Mouse (Mus musculus) CH12.LX (cell line): ENCODE data around the gene Gmppa. TPM values are rescaled to one million over a fixed set of nuclear protein-coding genes. Genes with fewer than 3 reads are reported as not detected.

ENCODE experiments used
- DNase-seq: peaks from one replicate; pipeline ENCODE4 v3.0.0-alpha.2; 2013; ENCODE audit errors: extremely low read depth
- H3K27ac ChIP-seq: 2 replicates; pipeline ENCODE4 v1.5.1; 2012; ENCODE audit warnings: low read depth, mild to moderate bottlenecking, control low read depth, moderate library complexity; ENCODE audit not compliant: insufficient read depth
- H3K27me3 ChIP-seq: replicated peaks from 2 replicates; pipeline ENCODE3; 2012; ENCODE audit warnings: inconsistent platforms
- H3K36me3 ChIP-seq, 2 experiments: replicated peaks in 1 of 2; 2 replicates each; pipeline versions ENCODE3 to v1.6.1; 2012; ENCODE audit warnings: inconsistent platforms in 1 of 2, low read length in 1 of 2, mild to moderate bottlenecking in 1 of 2, mixed read lengths in 1 of 2, moderate library complexity in 1 of 2; ENCODE audit not compliant: control insufficient read depth in 1 of 2, insufficient read depth in 1 of 2
- H3K4me1 ChIP-seq, 2 experiments: 2 replicates each; pipeline ENCODE4 v1.6.1; 2012; ENCODE audit warnings: inconsistent platforms in 1 of 2, moderate library complexity in 1 of 2; ENCODE audit not compliant: insufficient read depth in 2 of 2, control insufficient read depth in 1 of 2
- H3K4me2 ChIP-seq: 2 replicates; pipeline ENCODE4 v1.6.1; 2012; ENCODE audit warnings: low read depth, mild to moderate bottlenecking, control low read depth; ENCODE audit not compliant: poor library complexity, insufficient read depth, severe bottlenecking
- H3K4me3 ChIP-seq, 3 experiments: fragments of 150-350 bp in 1 of 3; sonication (generic) in 1 of 3; replicated peaks in 1 of 3; 2 replicates each; pipeline versions ENCODE3 to v1.5.1; 2011 to 2012; ENCODE audit warnings: low read depth in 2 of 3, low read length in 2 of 3, mild to moderate bottlenecking in 2 of 3, moderate library complexity in 2 of 3, control low read depth in 1 of 3, improper control_type of control experiment in 1 of 3, inconsistent platforms in 1 of 3, mixed read lengths in 1 of 3; ENCODE audit not compliant: poor library complexity in 1 of 3
- H3K79me2 ChIP-seq: replicated peaks from 2 replicates; pipeline ENCODE4 v1.6.1; 2012; ENCODE audit warnings: mild to moderate bottlenecking, moderate library complexity; ENCODE audit not compliant: control insufficient read depth, poor library complexity, insufficient read depth, severe bottlenecking; ENCODE audit errors: extremely low read depth
- H3K9ac ChIP-seq: 2 replicates; pipeline ENCODE4 v1.6.1; 2012; ENCODE audit warnings: low read depth, mild to moderate bottlenecking, control low read depth, moderate library complexity; ENCODE audit not compliant: insufficient read depth
- H3K9me3 ChIP-seq: replicated peaks from 2 replicates; pipeline ENCODE3; 2012; ENCODE audit warnings: low read length, inconsistent platforms, mixed read lengths
- CHD1 ChIP-seq: IDR thresholded peaks from 2 replicates; pipeline ENCODE4 v1.6.1; 2012; ENCODE audit warnings: low read depth, low read length, improper control_type of control experiment, inconsistent platforms
- CTCF ChIP-seq, 2 experiments: IDR thresholded peaks in 1 of 2; conservative IDR thresholded peaks in 1 of 2; 2 replicates each; pipeline ENCODE4 v1.5.1; 2011 to 2012; ENCODE audit warnings: low read depth in 2 of 2, low read length in 2 of 2, improper control_type of control experiment in 1 of 2, inconsistent platforms in 1 of 2, mild to moderate bottlenecking in 1 of 2, moderate library complexity in 1 of 2
- E2F4 ChIP-seq: IDR thresholded peaks from 2 replicates; pipeline ENCODE4 v1.6.1; 2011; ENCODE audit warnings: low read depth, low read length, improper control_type of control experiment; ENCODE audit not compliant: insufficient replicate concordance
- ELF1 ChIP-seq: IDR thresholded peaks from 2 replicates; pipeline ENCODE4 v1.6.1; 2014; ENCODE audit warnings: low read depth, mild to moderate bottlenecking, inconsistent platforms, low read length, improper control_type of control experiment
- ETS1 ChIP-seq: conservative IDR thresholded peaks from 2 replicates; pipeline ENCODE4 v1.6.1; 2012; ENCODE audit warnings: low read depth, mild to moderate bottlenecking, inconsistent platforms, low read length, improper control_type of control experiment, moderate library complexity
- GABPA ChIP-seq: IDR thresholded peaks from 2 replicates; pipeline ENCODE4 v1.6.1; 2012; ENCODE audit warnings: low read depth, low read length, improper control_type of control experiment, inconsistent platforms; ENCODE audit not compliant: insufficient replicate concordance
- HCFC1 ChIP-seq: IDR thresholded peaks from 2 replicates; pipeline ENCODE4 v1.6.1; 2012; ENCODE audit warnings: low read depth, mild to moderate bottlenecking, inconsistent platforms, low read length, improper control_type of control experiment
- JUN ChIP-seq: IDR thresholded peaks from 2 replicates; pipeline ENCODE4 v1.6.1; 2011; ENCODE audit warnings: low read depth, mild to moderate bottlenecking, low read length, improper control_type of control experiment, moderate library complexity; ENCODE audit not compliant: insufficient read depth
- KAT2A ChIP-seq: IDR thresholded peaks from 2 replicates; pipeline ENCODE4 v1.6.1; 2012; ENCODE audit warnings: low read length, improper control_type of control experiment, inconsistent platforms; ENCODE audit not compliant: insufficient replicate concordance
- MAFK ChIP-seq: IDR thresholded peaks from 2 replicates; pipeline ENCODE4 v1.6.1; 2011; ENCODE audit warnings: low read length, improper control_type of control experiment; ENCODE audit not compliant: insufficient replicate concordance
- MAX ChIP-seq: IDR thresholded peaks from 2 replicates; pipeline ENCODE4 v1.6.1; 2011; ENCODE audit warnings: low read length, improper control_type of control experiment
- MEF2A ChIP-seq: IDR thresholded peaks from 2 replicates; pipeline ENCODE4 v1.6.1; 2014; ENCODE audit warnings: low read depth, mild to moderate bottlenecking, inconsistent platforms, low read length, improper control_type of control experiment, borderline replicate concordance
- MYC ChIP-seq: IDR thresholded peaks from 2 replicates; pipeline ENCODE4 v1.6.1; 2011; ENCODE audit warnings: low read depth, mild to moderate bottlenecking, improper control_type of control experiment, low read length
- NELFE ChIP-seq: IDR thresholded peaks from 2 replicates; pipeline ENCODE4 v1.6.1; 2011; ENCODE audit warnings: low read depth, low read length, improper control_type of control experiment
- PAX5 ChIP-seq: IDR thresholded peaks from 2 replicates; pipeline ENCODE4 v1.6.1; 2012; ENCODE audit warnings: low read length, inconsistent platforms, mixed read lengths
- RAD21 ChIP-seq: IDR thresholded peaks from 2 replicates; pipeline ENCODE4 v1.6.1; 2011; ENCODE audit warnings: low read depth, mild to moderate bottlenecking, low read length, improper control_type of control experiment, moderate library complexity
- RCOR1 ChIP-seq: conservative IDR thresholded peaks from 2 replicates; pipeline ENCODE4 v1.6.1; 2012; ENCODE audit warnings: low read depth, mild to moderate bottlenecking, inconsistent platforms, low read length, improper control_type of control experiment
- SIN3A ChIP-seq: IDR thresholded peaks from 2 replicates; pipeline ENCODE4 v1.6.1; 2012; ENCODE audit warnings: low read length, improper control_type of control experiment, inconsistent platforms
- SMC3 ChIP-seq: IDR thresholded peaks from 2 replicates; pipeline ENCODE4 v1.6.1; 2011; ENCODE audit warnings: low read depth, low read length, improper control_type of control experiment
- USF1 ChIP-seq: IDR thresholded peaks from 2 replicates; pipeline ENCODE4 v1.6.1; 2014; ENCODE audit warnings: low read depth, mild to moderate bottlenecking, inconsistent platforms, low read length, improper control_type of control experiment
- USF2 ChIP-seq: conservative IDR thresholded peaks from 2 replicates; pipeline ENCODE4 v1.6.1; 2011; ENCODE audit warnings: low read depth, low read length, improper control_type of control experiment
- ZMIZ1 ChIP-seq: IDR thresholded peaks from 2 replicates; pipeline ENCODE4 v1.6.1; 2012; ENCODE audit warnings: low read depth, mild to moderate bottlenecking, inconsistent platforms, low read length, improper control_type of control experiment
- ZNF384 ChIP-seq: IDR thresholded peaks from 2 replicates; pipeline ENCODE4 v1.6.1; 2012; ENCODE audit warnings: low read depth, low read length, improper control_type of control experiment, inconsistent platforms
- dilution Hi-C: fragments of 300-500 bp; cut with MboI; formaldehyde crosslinking; loops from 2 replicates; pipeline ENCODE4 v1.14.3; 2020; ENCODE audit warnings: low sequenced_read_pairs; ENCODE audit not compliant: extremely low pct_unique_long_range_greater_than_20kb, extremely low pct_ligation_motif_present
- in situ Hi-C: fragments of 300-500 bp; cut with MboI; formaldehyde crosslinking; loops from 3 replicates; pipeline ENCODE4 v1.14.3; 2019; ENCODE audit warnings: low sequenced_read_pairs, low pct_ligation_motif_present, low pct_unique_long_range_greater_than_20kb, mixed read lengths
- polyA plus RNA-seq: library from polyadenylated mRNA; unstranded; fragments of >175 nt; gene quantifications from 2 replicates; pipeline ENCODE4 v1.2.1, GENCODE M21; 2012; ENCODE audit warnings: low read depth; ENCODE audit not compliant: insufficient read length
- total RNA-seq, 2 experiments: library from RNA; depleted of rRNA; stranded (reverse); fragments of 300-350 nt in 1 of 2; fragments of >200 nt in 1 of 2; gene quantifications; 2 replicates each; pipeline ENCODE4 v1.2.3; 2012 to 2014

Gene Gmppa
- total and polyA plus RNA-seq, 3 experiments, result 102 to 153 (median 126) TPM

DNA sequence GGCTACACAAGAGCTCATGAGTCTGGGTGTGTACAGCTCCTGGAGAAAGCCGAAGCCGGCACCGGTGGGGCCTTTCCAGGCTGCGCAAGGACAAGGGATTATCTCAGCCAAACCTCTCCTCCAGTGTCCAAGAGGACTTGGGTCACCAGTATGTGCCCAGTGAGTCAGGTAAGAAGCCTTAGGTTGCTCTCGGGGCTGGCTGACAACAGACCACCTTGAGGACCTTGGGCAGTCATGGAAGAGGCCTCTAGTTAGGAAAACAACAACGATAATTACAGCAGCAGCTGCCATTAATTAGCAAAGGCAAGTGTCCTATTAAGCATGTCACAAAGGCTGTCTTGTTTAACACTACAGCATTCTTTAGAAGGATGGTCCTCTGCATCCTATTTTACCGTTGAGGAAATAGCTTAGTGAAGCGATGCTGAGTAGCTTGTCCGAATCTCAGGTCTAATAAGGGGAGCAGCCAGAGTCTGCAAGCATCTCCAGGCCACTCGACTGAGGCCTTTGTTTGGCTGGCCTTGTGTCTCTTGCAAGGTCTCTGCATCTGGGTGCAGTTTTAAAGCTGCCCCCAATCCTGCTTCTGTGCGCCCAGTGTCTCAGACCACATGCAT is 11.8 kb upstream of the Gmppa start:
- in situ Hi-C loops, result no loop called here

DNA sequence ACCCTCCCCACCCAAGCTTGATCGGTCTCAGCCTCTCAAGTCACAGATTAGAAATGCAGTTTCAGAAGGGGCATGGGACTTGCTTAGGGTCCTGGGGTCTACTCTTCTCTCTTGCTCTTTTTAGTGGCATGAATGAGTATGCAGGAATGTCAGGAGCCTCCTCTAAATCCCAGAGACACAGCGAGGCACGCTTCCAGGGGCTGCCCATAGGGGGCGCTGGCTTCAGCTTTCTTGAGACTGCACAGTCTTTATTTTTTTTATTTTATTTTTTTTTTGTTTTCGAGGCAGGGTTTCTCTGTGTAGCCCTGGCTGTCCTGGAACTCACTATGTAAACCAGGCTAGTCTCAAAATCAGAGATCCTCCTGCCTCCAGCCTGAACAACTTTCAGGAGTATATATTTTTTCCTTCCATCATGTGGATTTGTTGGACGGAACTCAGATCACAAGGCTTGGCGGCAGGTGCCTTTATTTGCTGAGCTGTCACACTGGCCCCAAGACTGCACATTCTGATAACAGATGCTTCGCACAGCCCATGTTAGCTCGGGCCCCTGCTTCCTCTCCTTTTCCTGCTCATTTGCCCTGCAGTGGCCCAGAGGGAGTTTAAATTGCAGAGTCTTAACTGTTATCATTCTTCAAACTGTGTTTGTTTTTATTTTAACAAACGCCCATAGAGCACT is 9.8 kb upstream of the Gmppa start:
- Histone ChIP-seq H3K4me3 (no peak overlapping the region), H3K27me3 (no peaks in the 10 kb centered on the region), H3K4me1 (no peaks in the 10 kb centered on the region), H3K36me3 (peaks cover 16 to 92% of the 10 kb centered on the region in 2 experiments), H3K79me2 (no peaks in the 10 kb centered on the region), H3K9ac (no peak overlapping the region), H3K4me2 (no peak overlapping the region), H3K9me3 (no peaks in the 10 kb centered on the region), H3K27ac (no peak overlapping the region)
- dilution Hi-C loops (no loop called here), in situ Hi-C loops (no loop called here)
- peak; percentile 13; the same call in 1 of the 2 replicates for TF ChIP-seq SMC3
- no peak for TF ChIP-seq ETS1
- no peak for TF ChIP-seq RCOR1
- peak; percentile 75 for TF ChIP-seq ZNF384
- TF ChIP-seq MEF2A, result no peak
- no peak for TF ChIP-seq USF1
- TF ChIP-seq MYC, result no peak
- TF ChIP-seq JUN, result no peak
- no peak for TF ChIP-seq ELF1
- TF ChIP-seq E2F4, result no peak
- TF ChIP-seq CTCF (conservative IDR thresholded peaks at IDR 0.05 in 1 of 2, IDR thresholded peaks at IDR 0.05 in 1 of 2; ENCODE audit: low read depth in 2 of 2, low read length in 2 of 2), result peak; percentile 69 to 87
- no peak for TF ChIP-seq MAX
- TF ChIP-seq GABPA, result no peak
- no peak for TF ChIP-seq MAFK
- TF ChIP-seq SIN3A, result no peak
- peak; percentile 32 for DNase-seq

More for the DNA sequence above, 11.8 kb upstream of the Gmppa start:
- H3K79me2 ChIP-seq, result no peaks in the 10 kb centered on the region
- H3K9ac ChIP-seq, result no peak overlapping the region
- H3K36me3 ChIP-seq, result peaks cover 12 to 87% of the 10 kb centered on the region in 2 experiments
- H3K4me1 ChIP-seq, result no peaks in the 10 kb centered on the region
- no peak overlapping the region for H3K4me3 ChIP-seq
- no peaks in the 10 kb centered on the region for H3K9me3 ChIP-seq
- DNase-seq, result no peak
- dilution Hi-C loops, result no loop called here
- TF ChIP-seq ELF1, result no peak
- no peak for TF ChIP-seq JUN
- TF ChIP-seq CHD1, result no peak
- no peak for TF ChIP-seq CTCF (conservative IDR thresholded peaks at IDR 0.05 in 1 of 2, IDR thresholded peaks at IDR 0.05 in 1 of 2; ENCODE audit: low read depth in 2 of 2, low read length in 2 of 2)
- TF ChIP-seq ZNF384, result no peak
- no peak for TF ChIP-seq HCFC1
- TF ChIP-seq RCOR1, result no peak
- no peak for TF ChIP-seq KAT2A
- no peak for TF ChIP-seq NELFE
- TF ChIP-seq ZMIZ1, result no peak
- TF ChIP-seq GABPA, result no peak
- no peak for TF ChIP-seq RAD21
- TF ChIP-seq USF2, result no peak
- no peak for TF ChIP-seq PAX5
- no peak overlapping the region for H3K27ac ChIP-seq
- no peaks in the 10 kb centered on the region for H3K27me3 ChIP-seq
- H3K4me2 ChIP-seq, result no peak overlapping the region
